Mouse (Mus musculus): ENCODE results near the gene Cyp46a1. TPM values are rescaled to one million over a fixed set of nuclear protein-coding genes. Genes with fewer than 3 reads are reported as not detected.

Cyp46a1 gene
- total RNA-seq, 4 experiments from 2014 or later = 0.33 to 1.00 (median 0.66) TPM

- peak; percentile 81 for DNase-seq (ENCODE audit: low spot score)
Observed at GRCm38 (mm10) chr12:108363796-108364195, 29.6 kb downstream of the Cyp46a1 start.

DNA sequence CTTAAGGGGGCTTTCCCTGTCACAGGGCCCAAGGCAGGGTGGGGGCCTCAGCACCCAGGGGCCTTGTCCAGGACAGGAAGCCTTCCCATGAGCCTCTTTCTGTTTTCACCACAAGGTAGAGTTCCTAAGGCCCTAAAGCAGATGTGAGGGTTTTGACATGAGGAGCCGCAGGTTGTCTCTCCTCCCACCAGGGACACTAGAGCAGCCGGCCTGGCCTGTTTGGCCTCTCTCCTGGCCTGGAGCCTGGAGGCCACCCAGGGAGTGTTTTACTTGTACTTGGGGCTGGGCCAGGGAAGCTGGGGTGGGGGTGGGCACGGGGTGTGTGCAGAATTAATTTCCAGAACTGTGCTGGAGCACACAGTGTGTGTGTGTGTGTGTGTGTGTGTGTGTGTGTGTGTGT lies 31.2 kb downstream of the Cyp46a1 start:
- peak; percentile 58 for DNase-seq (ENCODE audit: low spot score)

GRCm38 (mm10) chr12:108365868-108366267 lies 31.7 kb downstream of the Cyp46a1 start:
- DNase-seq (ENCODE audit: low spot score) = no peak

GRCm38 (mm10) chr12:108367909-108368308 lies 33.7 kb downstream of the Cyp46a1 start:
- DNase-seq (ENCODE audit: low spot score) = peak; percentile 61

DNA sequence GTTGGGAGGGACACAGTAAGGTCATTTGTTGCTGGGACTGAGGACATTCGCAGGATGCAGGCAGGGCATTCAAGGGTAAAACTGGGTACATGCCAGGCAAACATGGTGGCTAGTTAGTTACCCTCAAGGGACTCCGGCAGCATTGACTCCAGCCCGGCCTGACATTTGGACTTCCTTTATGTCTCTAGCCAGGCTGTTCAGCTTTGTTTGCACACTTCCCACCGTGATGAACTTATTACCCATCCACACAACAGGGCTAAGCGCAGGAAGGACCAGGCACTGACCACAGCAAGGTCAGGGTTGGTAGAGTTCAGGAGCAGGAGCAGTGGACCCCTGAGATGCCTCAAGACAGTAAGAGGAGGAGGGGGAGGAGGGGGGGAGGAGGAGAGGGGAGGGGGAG lies 34.7 kb downstream of the Cyp46a1 start:
- no peak for DNase-seq (ENCODE audit: low spot score)

DNA sequence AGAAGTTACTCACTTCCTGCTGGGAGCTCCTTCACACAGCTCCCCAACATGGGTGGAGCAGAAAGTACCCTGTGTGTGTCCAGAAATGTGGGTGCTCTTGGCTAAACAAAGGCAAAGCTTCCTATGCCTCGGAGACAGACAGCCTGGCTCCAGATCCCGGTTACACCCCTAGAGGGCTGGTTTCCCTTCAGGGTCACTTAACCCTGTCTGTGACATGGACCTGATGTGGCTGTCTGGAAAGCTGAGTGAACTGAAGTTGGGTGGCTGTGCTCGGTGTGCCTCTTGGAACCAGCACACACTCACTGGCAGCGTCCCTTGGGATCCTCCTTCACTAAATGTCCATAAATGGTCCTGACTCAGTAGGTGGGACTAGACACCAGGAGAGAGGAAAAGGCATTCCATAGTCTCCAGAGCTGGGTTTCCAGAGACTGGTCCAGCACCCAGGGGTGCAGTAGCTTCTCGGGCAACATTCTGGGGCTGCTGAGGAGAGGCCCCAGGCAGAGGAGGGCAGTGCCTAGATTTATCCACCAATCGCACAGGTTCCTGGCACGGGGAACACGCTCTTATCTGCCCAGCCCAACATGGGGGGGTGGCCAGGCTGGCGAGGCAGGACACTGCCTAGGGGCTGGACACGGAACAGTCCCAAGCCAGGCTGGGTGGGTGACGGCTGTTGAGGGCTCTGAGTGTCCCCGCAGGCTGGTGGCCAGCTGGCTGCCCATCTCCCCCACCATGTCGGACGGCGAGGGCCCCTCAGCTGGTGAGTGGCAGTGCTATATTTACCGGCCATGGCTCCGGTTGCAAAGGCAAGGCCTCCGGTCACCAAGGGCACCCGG lies 36.6 kb downstream of the Cyp46a1 start, which contains the start of gene Eml1:
Eml1 (plus strand) TSS at position 362 of the 833 bp plus-strand sequence.
- peak; percentile 68 for DNase-seq (ENCODE audit: low spot score)

DNA sequence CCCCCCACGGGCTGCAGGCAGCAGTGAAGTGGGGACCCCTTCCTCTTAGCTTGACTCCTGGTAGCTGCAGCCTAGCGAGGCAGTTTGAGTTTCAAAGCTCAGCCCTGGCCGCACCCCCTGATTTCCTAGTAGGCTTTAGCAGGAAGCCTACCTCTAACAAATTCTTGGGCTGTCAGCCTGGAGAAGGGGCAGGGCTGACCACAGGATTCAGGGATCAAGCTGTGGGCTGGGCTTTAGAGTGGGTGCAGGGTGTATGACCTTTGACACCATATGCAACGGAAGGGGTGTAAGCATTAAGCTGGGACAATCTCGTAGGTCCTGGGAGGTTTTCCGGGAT lies 37.2 kb downstream of the Cyp46a1 start:
- no peak for DNase-seq (ENCODE audit: low spot score)

DNA sequence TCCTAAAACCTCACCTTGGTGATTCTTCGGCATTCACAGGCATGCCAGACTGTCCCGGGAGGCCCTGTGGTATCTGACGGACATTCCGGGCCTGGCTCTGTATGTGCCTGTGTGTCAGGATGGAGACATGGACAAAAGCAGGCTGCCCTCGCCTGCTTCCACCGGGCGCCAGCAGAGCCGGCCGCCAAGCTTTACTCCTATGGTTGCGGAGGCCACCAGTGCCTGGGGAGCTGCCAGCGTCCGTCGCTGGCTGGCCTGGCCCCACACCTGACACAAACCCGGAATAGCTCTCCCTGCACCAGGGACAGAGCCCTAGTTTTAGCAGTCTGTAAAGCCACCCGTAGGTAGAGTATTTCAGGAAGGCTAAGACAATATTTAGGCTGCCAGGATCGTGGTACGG lies 38.1 kb downstream of the Cyp46a1 start:
- DNase-seq (ENCODE audit: low spot score) = peak; percentile 51

DNA sequence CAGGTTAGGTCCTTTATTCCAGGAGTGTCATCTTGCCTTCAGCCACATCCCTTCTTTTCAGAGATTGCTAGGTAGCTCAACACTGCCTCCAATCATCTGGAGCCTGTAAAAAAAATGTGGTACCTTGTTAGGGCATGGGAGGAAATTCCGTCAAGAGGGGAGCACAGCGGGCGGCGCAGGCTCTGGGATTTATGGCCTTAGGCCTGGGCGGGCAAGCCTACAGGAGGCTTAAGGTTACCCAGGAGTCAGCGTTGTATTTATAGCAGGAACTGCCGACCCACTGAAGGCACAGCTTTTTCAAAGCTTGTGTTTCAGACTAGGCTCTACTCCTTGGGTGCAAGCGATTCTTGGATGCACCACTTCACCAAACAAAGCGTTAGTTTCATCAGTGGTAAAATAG lies 39.4 kb downstream of the Cyp46a1 start:
- DNase-seq (ENCODE audit: low spot score) = no peak

DNA sequence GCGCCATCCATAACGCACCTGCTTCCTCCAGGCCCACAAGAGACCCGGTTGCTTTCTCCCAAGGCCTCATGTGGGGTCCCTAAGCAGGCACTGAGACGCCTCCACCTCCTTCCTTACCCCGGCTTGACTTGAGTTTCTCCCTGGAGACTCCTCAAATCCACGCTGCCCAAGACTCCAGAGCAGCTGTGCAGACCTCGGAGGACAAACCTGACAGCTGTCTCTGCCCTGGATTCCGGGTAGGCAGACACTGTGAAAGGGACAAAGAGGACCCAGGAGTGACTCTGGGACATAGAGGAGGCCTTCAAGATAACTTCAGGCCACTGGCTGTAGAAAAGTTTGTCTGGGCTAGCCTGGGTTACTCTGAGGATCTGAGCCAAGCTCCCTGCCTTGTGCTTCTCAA lies 40.5 kb downstream of the Cyp46a1 start:
- DNase-seq (ENCODE audit: low spot score) = no peak

- no peak for DNase-seq (ENCODE audit: low spot score)
Observed at GRCm38 (mm10) chr12:108378379-108379133, 44.4 kb downstream of the Cyp46a1 start.

DNA sequence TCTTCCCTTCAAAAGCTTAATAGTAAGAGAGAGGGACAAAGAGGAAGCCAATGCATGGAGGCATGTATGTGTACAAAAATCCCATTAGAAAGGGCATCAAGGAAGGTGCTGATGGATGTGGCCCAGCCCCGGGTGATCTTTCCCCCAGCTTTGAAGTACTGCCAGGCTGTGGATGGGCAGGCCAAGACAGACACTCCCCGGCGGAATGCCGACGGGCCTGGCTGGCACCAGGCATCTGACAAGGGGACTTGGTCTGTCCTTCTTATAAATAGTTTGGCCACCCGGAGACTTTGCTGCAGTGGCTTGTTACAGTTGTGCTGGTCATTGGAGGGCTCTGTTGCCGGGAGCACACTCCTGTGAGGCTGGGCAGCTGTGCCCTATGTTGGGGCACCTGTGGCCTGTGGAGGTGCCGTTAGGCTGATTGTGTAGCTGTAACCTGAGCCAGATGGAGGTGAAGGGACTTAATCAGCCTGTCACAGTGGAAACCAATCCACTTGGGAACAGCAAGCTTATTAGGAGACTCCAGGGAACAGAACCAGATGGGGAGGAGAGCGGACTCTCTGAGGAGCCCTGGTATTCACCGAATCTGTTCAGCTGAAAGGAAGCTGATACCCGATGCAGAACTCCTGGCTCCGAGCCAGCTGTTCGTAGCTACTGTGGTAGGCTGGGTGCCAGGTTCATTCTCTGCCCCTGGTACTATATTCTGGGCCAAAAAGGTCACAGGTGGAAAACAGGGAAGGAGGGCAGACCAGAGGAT lies 52.5 kb downstream of the Cyp46a1 start:
- DNase-seq (ENCODE audit: low spot score) = peak; percentile 60

- no peak for DNase-seq (ENCODE audit: low spot score)
Observed at GRCm38 (mm10) chr12:108389718-108390117, 55.5 kb downstream of the Cyp46a1 start.

GRCm38 (mm10) chr12:108392254-108393044 lies 58.3 kb downstream of the Cyp46a1 start:
- no peak for DNase-seq (ENCODE audit: low spot score)

DNA sequence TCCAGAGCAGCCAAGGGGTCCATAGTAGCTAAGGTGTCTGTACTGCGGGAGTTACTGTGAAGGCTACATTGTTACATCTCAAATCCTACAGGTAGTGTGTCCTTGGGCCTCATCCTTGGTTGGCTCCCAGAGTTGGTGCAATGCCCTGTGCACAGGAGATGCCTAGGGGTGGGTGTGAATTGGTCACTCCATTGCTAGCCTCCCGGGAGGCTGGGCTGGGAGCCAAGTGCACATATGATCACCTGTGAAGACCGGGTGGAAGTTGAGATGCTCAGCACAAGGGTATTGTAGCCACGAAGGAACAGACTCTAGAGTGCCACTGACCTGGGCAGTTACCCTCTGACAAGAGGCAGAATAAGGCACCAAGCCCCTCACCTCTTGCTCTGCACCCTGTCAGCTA lies 58.9 kb downstream of the Cyp46a1 start:
- no peak for DNase-seq (ENCODE audit: low spot score)

DNA sequence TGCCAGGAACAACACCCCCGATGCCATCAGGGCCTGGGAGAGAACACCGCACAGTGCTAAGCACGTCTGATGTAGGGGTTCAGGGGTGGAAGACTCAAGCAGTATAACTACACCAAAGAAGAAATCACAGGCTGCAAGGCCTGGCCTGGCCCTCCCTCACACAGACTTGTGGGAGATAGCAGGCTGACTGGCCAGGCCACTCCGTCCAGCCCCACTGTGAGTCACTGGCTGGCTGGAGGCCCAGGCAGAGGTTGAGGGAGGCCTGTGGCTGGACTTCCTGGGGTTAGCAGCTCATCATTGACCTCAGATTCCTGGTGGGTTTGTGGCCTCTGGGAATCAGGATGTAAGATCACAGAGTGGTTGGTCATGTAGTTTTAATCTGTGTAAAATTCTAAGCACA lies 59.5 kb downstream of the Cyp46a1 start:
- DNase-seq (ENCODE audit: low spot score) = peak; percentile 93

DNA sequence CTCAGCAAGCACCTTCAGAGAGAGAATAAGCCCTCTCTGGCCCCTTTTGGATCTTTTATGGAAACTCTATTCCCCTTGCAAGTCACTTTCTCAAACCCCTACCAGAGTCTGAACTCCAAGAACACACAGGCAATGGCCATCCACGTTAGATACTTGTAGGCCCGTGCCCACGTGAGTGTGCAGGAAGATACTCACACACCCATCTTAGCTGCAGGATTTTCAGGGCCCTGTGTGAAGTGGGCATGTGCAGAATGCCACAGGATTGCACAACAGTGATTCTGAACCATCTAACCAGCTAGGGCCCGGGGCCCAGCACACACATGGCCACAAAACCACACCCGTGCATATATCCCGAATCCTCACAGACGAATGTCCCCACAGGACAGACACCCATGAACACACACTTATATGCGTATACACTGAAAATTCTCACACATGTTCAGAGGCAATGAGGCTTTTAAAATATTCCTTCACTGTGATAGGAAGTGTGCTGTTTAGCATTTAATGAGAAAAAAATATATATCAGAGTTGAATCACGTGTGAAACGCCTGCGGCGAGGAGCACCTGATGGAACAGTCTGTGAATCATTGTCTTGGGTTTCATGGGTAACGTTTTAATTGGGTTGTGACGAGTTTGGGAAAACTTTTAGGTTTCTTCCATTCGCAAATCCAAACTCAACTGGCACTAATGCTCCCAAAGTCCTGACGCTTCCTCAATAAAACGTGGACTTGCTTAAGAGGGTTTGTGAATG lies 60.5 kb downstream of the Cyp46a1 start:
- DNase-seq (ENCODE audit: low spot score) = no peak

DNA sequence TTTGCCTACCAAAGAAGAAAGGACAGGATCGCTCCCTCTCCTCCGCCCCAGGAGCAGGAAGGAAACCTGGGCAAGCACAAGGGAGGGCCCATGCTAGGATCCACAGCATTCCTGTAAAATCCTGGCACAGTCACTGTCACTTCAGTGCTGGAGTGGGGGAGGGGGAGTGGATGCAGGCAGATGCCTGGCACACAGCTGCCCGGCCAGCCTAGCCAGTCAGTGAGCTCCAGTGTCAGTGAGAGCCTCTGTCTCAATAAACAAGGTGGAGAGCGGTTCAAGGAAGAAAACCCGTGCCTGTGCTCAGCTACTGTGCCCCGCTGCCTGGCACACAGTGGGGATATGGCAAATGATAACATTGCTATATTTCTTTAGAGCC lies 61.1 kb downstream of the Cyp46a1 start:
- no peak for DNase-seq (ENCODE audit: low spot score)

GRCm38 (mm10) chr12:108396081-108396947 lies 62.1 kb downstream of the Cyp46a1 start:
- no peak for DNase-seq (ENCODE audit: low spot score)

DNA sequence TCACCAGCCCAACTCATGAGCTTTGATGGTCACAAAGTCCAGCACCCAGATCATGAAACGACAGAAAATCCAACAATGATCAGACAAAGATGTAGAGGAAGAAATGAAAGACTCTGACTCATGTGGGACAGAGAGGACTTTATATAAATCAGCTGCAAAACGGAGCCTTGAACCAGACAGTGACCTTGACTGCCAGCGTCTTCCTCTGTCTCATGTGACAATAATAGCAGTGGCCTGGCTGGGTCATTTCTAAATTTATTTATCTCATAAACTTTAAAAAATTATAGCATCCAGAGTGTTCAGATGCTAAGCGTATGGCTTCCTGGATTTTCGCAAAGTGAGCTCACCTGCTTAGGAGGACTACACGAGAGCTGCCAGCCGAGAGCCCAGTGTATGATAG lies 64.5 kb downstream of the Cyp46a1 start:
- no peak for DNase-seq (ENCODE audit: low spot score)
